Mouse (Mus musculus) C2C12 (cell line): ENCODE measurements around the gene R3hcc1l.

Experiments
- CTCF ChIP-seq: IDR thresholded peaks from one replicate; pipeline ENCODE4 v1.5.1; 2011; ENCODE audit not compliant: control insufficient read depth, insufficient read depth, insufficient read length
- FOSL1 ChIP-seq: IDR thresholded peaks from one replicate; pipeline ENCODE4 v1.8.0; 2011; ENCODE audit warnings: mild to moderate bottlenecking, low read length; ENCODE audit not compliant: poor library complexity, insufficient read depth, severe bottlenecking
- MYOG ChIP-seq: IDR thresholded peaks from one replicate; pipeline ENCODE4 v1.6.1; 2011; ENCODE audit not compliant: control insufficient read depth, insufficient read length; ENCODE audit errors: extremely low read depth
- USF1 ChIP-seq: IDR thresholded peaks from one replicate; pipeline ENCODE4 v1.6.1; 2011; ENCODE audit warnings: low read depth, mild to moderate bottlenecking, control low read depth, moderate library complexity

GRCm38 (mm10) chr19:42602041-42602440 lies 83.5 kb downstream of the R3hcc1l start:
- TF ChIP-seq FOSL1 (no peak), USF1 (no peak), MYOG (no peak), CTCF (no peak)
